Mouse (Mus musculus): ENCODE results near the gene Gm10642. TPM values are rescaled to one million over a fixed set of nuclear protein-coding genes. Genes with fewer than 3 reads are reported as not detected.

Gene Gm10642
- 0.87 TPM for polyA plus RNA-seq (2017; shearing (Covaris generic))

GRCm38 (mm10) chr9:70656130-70657007 lies at the start of gene Gm10642:
TSS of gene Gm10642 (plus strand) at chr9:70656251.

GRCm38 (mm10) chr9:70657013-70657967 lies 1.2 kb downstream of the Gm10642 start, which contains the start of gene Mindy2:
TSS of gene Mindy2 (minus strand) at chr9:70657174.

GRCm38 (mm10) chr9:70678682-70679131 lies 22.7 kb downstream of the Gm10642 start, which contains the start of gene Adam10:
TSS of gene Adam10 (plus strand) at chr9:70678997.

Other genes starting within 250 kb of the Gm10642 start
- 0.50 TPM for gene Ccnb2, start 234.7 kb upstream of the Gm10642 start, polyA plus RNA-seq (2017; shearing (Covaris generic))
- gene Rnf111, start 152.5 kb upstream of the Gm10642 start, polyA plus RNA-seq (2017; shearing (Covaris generic)) = 40.3 TPM
- gene Sltm, start 113.5 kb upstream of the Gm10642 start, polyA plus RNA-seq (2017; shearing (Covaris generic)) = 121 TPM
- gene Mindy2, start 923 bp downstream of the Gm10642 start, polyA plus RNA-seq (2017; shearing (Covaris generic)) = 60.8 TPM
- 56.2 TPM for gene Adam10, start 22.7 kb downstream of the Gm10642 start, polyA plus RNA-seq (2017; shearing (Covaris generic))

All from effector memory CD4-positive, alpha-beta T cell, adult 7 months (primary cell).